Mouse (Mus musculus) T-helper 1 cell (primary cell): ENCODE data around the gene Pcca.

Experiments
- in situ Hi-C: fragments of 300-600 bp; cut with MboI, MseI; formaldehyde crosslinking; loops from one replicate; pipeline ENCODE4 v1.15.1; 2025; ENCODE audit warnings: high pct_unique_total_duplicates

The Pcca gene

GRCm38 (mm10) chr14:122883410-122883806, 349.3 kb downstream of the Pcca start:
- in situ Hi-C loops = no loop called here

GRCm38 (mm10) chr14:122883821-122884584, 349.9 kb downstream of the Pcca start:
- in situ Hi-C loops = no loop called here

- in situ Hi-C loops = no loop called here
These were observed 351.8 kb downstream of the Pcca start for GRCm38 (mm10) chr14:122885893-122886292.

GRCm38 (mm10) chr14:122887278-122887677, 353.2 kb downstream of the Pcca start:
- in situ Hi-C loops = no loop called here

- in situ Hi-C loops = no loop called here
These were observed 353.8 kb downstream of the Pcca start for GRCm38 (mm10) chr14:122887702-122888479.

- in situ Hi-C loops = no loop called here
These were observed 354.4 kb downstream of the Pcca start for GRCm38 (mm10) chr14:122888480-122888872.

- in situ Hi-C loops = loop anchor here (10.0 kb wide), 1 partner anchor 677 kb away; no protein-coding TSS in a partner anchor
These were observed 357.4 kb downstream of the Pcca start for GRCm38 (mm10) chr14:122891470-122891968.

GRCm38 (mm10) chr14:122896106-122896505, 362.0 kb downstream of the Pcca start:
- in situ Hi-C loops = loop anchor here (5.0 to 10.0 kb wide), 2 partner anchors 409 to 681 kb away; no protein-coding TSS in a partner anchor

- in situ Hi-C loops = loop anchor here (5.0 to 10.0 kb wide), 2 partner anchors 411 to 684 kb away; no protein-coding TSS in a partner anchor
These were observed 364.4 kb downstream of the Pcca start for GRCm38 (mm10) chr14:122898550-122898949.

GRCm38 (mm10) chr14:122900679-122901078, 366.6 kb downstream of the Pcca start:
- in situ Hi-C loops = no loop called here

- in situ Hi-C loops = no loop called here
These were observed 367.1 kb downstream of the Pcca start for GRCm38 (mm10) chr14:122901177-122901576.

- in situ Hi-C loops = no loop called here
These were observed 367.6 kb downstream of the Pcca start for GRCm38 (mm10) chr14:122901715-122902114.

- in situ Hi-C loops = no loop called here
These were observed 368.0 kb downstream of the Pcca start for GRCm38 (mm10) chr14:122902136-122902535.

- in situ Hi-C loops = no loop called here
These were observed 368.8 kb downstream of the Pcca start for GRCm38 (mm10) chr14:122902884-122903283.

- in situ Hi-C loops = no loop called here
These were observed 369.8 kb downstream of the Pcca start for GRCm38 (mm10) chr14:122903923-122904351.

GRCm38 (mm10) chr14:122905007-122905406, 370.9 kb downstream of the Pcca start:
- in situ Hi-C loops = no loop called here

GRCm38 (mm10) chr14:122908075-122908474, 374.0 kb downstream of the Pcca start:
- in situ Hi-C loops = no loop called here

- in situ Hi-C loops = no loop called here
These were observed 375.4 kb downstream of the Pcca start for GRCm38 (mm10) chr14:122909368-122910091.

GRCm38 (mm10) chr14:122911265-122911664, 377.1 kb downstream of the Pcca start:
- in situ Hi-C loops = no loop called here

- in situ Hi-C loops = no loop called here
These were observed 378.0 kb downstream of the Pcca start for GRCm38 (mm10) chr14:122912137-122912536.

- in situ Hi-C loops = no loop called here
These were observed 378.8 kb downstream of the Pcca start for GRCm38 (mm10) chr14:122912812-122913498.
